Mouse (Mus musculus): ENCODE measurements around the gene Folr2.

Folr2 gene

GRCm38 (mm10) chr7:101822836-101823757 lies 33.9 kb downstream of the Folr2 start:
- no peak for DNase-seq

DNA sequence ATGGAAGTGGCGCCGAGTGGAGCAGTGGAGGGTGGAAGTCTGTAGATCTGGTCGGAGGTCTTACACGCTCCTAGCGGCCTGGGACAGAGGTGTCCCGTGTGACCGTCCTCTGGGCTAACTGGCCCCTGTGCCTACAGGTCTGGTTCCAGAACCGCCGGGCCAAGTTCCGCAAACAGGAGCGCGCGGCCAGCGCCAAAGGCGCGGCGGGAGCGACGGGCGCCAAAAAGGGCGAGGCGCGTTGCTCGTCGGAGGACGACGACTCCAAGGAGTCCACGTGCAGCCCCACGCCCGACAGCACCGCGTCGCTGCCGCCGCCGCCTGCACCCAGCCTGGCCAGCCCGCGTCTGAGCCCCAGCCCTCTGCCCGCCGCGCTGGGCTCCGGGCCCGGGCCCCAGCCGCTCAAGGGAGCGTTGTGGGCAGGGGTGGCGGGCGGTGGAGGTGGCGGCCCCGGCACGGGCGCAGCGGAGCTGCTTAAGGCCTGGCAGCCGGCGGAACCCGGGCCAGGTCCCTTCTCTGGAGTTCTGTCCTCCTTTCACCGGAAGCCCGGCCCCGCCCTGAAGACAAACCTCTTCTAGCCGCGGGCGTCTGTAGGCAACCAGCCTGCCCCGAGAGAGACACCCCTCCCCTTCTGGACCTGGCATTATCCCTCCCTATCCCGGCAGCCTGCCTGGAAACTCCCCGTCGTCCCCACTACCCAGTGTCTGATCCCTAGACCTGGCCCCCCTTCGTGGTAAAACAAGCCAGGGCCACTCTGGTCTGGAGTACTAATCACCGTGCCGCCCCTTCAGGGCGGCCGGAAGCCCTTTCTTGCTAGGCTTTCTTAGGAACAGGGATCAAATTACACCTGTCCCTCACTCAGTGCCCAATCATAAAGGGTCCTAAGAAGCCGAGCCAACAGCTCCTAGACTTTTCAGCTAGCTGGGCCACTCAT lies 35.2 kb downstream of the Folr2 start:
- peak; percentile 37 for DNase-seq

DNA sequence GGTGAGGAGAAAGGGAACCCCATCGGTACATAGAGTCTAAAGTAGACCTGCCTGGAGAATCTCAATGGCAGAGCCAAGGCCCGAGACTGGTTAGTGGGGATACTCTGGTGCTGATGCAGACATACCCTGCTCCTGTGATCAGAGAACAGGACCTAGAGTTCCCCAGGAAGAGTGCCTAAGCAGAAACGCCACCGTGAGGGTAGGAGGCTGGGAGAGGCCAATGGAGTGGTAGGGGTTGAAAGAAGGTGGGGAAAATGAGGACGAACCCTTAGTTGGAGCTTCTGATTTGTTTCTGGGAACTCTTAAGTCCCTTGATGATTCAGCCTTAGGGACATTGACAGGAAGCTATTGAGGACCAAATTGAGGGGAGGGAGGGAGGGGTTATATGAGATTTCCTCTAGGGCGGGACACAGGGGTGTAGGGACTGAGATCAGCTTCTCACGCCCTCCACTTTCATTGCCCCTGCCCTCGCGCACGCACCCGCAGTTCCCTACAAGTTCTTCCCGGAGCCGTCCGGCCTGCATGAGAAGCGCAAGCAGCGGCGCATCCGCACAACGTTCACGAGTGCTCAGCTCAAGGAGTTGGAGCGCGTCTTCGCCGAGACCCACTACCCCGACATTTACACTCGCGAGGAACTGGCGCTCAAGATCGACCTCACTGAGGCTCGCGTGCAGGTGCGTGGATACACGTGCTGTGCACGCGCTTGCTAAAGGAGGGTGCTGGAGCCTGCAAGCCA lies 36.5 kb downstream of the Folr2 start:
- DNase-seq, result peak; percentile 13

- DNase-seq, result no peak
Observed at GRCm38 (mm10) chr7:101817861-101818401, 39.1 kb downstream of the Folr2 start, which contains the start of gene Phox2a. TSS of gene Phox2a (plus strand) at chr7:101818313.

Measured in thymus, postnatal 14 days (tissue).